Mouse (Mus musculus): ENCODE results near the gene Hs6st1.

DNA sequence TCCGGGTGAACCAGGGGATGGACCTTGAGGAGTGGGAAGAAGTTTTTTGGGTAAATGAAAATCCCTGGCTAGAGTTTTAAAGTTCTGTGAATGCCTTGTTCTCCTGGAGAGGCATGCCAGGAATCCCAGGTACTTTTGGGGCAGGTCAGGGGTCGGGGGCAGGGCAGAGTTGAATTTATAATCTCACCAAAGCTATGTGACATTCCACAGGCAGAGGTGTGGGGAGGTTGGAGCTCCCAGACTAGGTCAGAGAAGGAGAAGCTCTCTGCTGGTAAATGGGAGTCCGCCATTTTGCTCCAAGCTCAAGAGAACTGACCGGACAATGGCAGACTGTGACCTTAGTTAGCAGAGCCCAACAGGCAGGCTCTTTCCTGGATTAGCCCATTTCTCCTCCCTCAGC is 51.2 kb downstream of the Hs6st1 start:
- no peak for TF ChIP-seq EP300 (IDR thresholded peaks at IDR 0.05; ENCODE audit: low read length)
- no peak for TF ChIP-seq POLR2A (IDR thresholded peaks at IDR 0.05; ENCODE audit: low read depth, low read length)
- TF ChIP-seq CTCF (conservative IDR thresholded peaks at IDR 0.05 in 1 of 2, IDR thresholded peaks at IDR 0.05 in 1 of 2; ENCODE audit: low read depth in 2 of 2, low read length in 2 of 2), result no peak

All from CH12.LX (cell line).